Mouse (Mus musculus): ENCODE results near the gene Ccdc65. TPM values are rescaled to one million over a fixed set of nuclear protein-coding genes. Genes with fewer than 3 reads are reported as not detected.
A peak's percentile ranks its signal among the peaks of the same experiment; 100 is the strongest.

Gene Ccdc65
- polyA plus RNA-seq, 1 experiment, result 0.48 TPM

GRCm38 (mm10) chr15:98676940-98677728 lies 30.9 kb upstream of the Ccdc65 start, which contains the start of gene Rnd1:
TSS of gene Rnd1 (minus strand) at chr15:98677461.
- peak; percentile 90 for TF ChIP-seq MAX (IDR thresholded peaks at IDR 0.05)
- TF ChIP-seq CEBPB (IDR thresholded peaks at IDR 0.05; ENCODE audit: low read depth), result no peak
- Histone ChIP-seq H3K79me2 (ENCODE audit: control insufficient read depth, insufficient read depth) (no peaks in the 10 kb centered on the region), H3K4me3 (ENCODE audit: insufficient read depth, poor library complexity, severe bottlenecking) (peak within 1 kb of the TSS; percentile 37), H3ac (ENCODE audit: control insufficient read depth, insufficient read length, low read depth) (peak within 1 kb of the TSS; percentile 72), H3K79me3 (ENCODE audit: low read depth) (no peaks in the 10 kb centered on the region), H3K36me3 (ENCODE audit: control insufficient read depth, insufficient read depth) (no peaks in the 10 kb centered on the region), H3K27me3 (ENCODE audit: control insufficient read depth, insufficient read depth, insufficient read length) (no peaks in the 10 kb centered on the region)

GRCm38 (mm10) chr15:98677977-98678376 lies 30.0 kb upstream of the Ccdc65 start:
- TF ChIP-seq CEBPB (IDR thresholded peaks at IDR 0.05; ENCODE audit: low read depth), result no peak
- TF ChIP-seq MYOG (IDR thresholded peaks at IDR 0.05; ENCODE audit: control insufficient read depth, extremely low read depth, insufficient read length), result no peak
- no peak for TF ChIP-seq MAX (IDR thresholded peaks at IDR 0.05)
- TF ChIP-seq USF1 (IDR thresholded peaks at IDR 0.05; ENCODE audit: low read depth), result no peak
- H3K27me3 ChIP-seq (ENCODE audit: control insufficient read depth, insufficient read depth, insufficient read length), result no peaks in the 10 kb centered on the region

GRCm38 (mm10) chr15:98680660-98681059 lies 27.3 kb upstream of the Ccdc65 start:
- Histone ChIP-seq H3K4me3 (ENCODE audit: insufficient read depth, poor library complexity, severe bottlenecking) (no peak overlapping the region), H3K79me2 (ENCODE audit: control insufficient read depth, insufficient read depth) (no peaks in the 10 kb centered on the region), H3K36me3 (ENCODE audit: control insufficient read depth, insufficient read depth) (no peaks in the 10 kb centered on the region), H3K27me3 (ENCODE audit: control insufficient read depth, insufficient read depth, insufficient read length) (no peaks in the 10 kb centered on the region), H3ac (ENCODE audit: control insufficient read depth, insufficient read length, low read depth) (no peak overlapping the region), H3K79me3 (ENCODE audit: low read depth) (no peaks in the 10 kb centered on the region)
- no peak for TF ChIP-seq MYOD1 (IDR thresholded peaks at IDR 0.05; ENCODE audit: control insufficient read depth, insufficient read length, low read depth)

More at GRCm38 (mm10) chr15:98677977-98678376, 30.0 kb upstream of the Ccdc65 start:
- Histone ChIP-seq H3K4me3 (ENCODE audit: insufficient read depth, poor library complexity, severe bottlenecking) (no peak overlapping the region), H3ac (ENCODE audit: control insufficient read depth, insufficient read length, low read depth) (no peak overlapping the region), H3K79me2 (ENCODE audit: control insufficient read depth, insufficient read depth) (no peaks in the 10 kb centered on the region), H3K36me3 (ENCODE audit: control insufficient read depth, insufficient read depth) (no peaks in the 10 kb centered on the region), H3K79me3 (ENCODE audit: low read depth) (no peaks in the 10 kb centered on the region)

GRCm38 (mm10) chr15:98681633-98682032 lies 26.4 kb upstream of the Ccdc65 start:
- H3K27me3 ChIP-seq (ENCODE audit: control insufficient read depth, insufficient read depth, insufficient read length), result no peaks in the 10 kb centered on the region
- H3ac ChIP-seq (ENCODE audit: control insufficient read depth, insufficient read length, low read depth), result no peak overlapping the region
- no peak overlapping the region for H3K4me3 ChIP-seq (ENCODE audit: insufficient read depth, poor library complexity, severe bottlenecking)
- no peaks in the 10 kb centered on the region for H3K79me3 ChIP-seq (ENCODE audit: low read depth)
- no peaks in the 10 kb centered on the region for H3K79me2 ChIP-seq (ENCODE audit: control insufficient read depth, insufficient read depth)
- H3K36me3 ChIP-seq (ENCODE audit: control insufficient read depth, insufficient read depth), result no peaks in the 10 kb centered on the region
- TF ChIP-seq FOSL1 (IDR thresholded peaks at IDR 0.05; ENCODE audit: insufficient read depth, low read length, poor library complexity, severe bottlenecking), result no peak
- TF ChIP-seq USF1 (IDR thresholded peaks at IDR 0.05; ENCODE audit: low read depth), result no peak
- no peak for TF ChIP-seq MYOG (IDR thresholded peaks at IDR 0.05; ENCODE audit: control insufficient read depth, extremely low read depth, insufficient read length)
- no peak for TF ChIP-seq CEBPB (IDR thresholded peaks at IDR 0.05; ENCODE audit: low read depth)
- no peak for TF ChIP-seq MYOD1 (IDR thresholded peaks at IDR 0.05; ENCODE audit: control insufficient read depth, insufficient read length, low read depth)
- TF ChIP-seq MAX (IDR thresholded peaks at IDR 0.05), result no peak
- TF ChIP-seq CTCF (IDR thresholded peaks at IDR 0.05; ENCODE audit: control insufficient read depth, insufficient read depth, insufficient read length), result no peak

GRCm38 (mm10) chr15:98683177-98683576 lies 24.8 kb upstream of the Ccdc65 start:
- H3K79me2 ChIP-seq (ENCODE audit: control insufficient read depth, insufficient read depth), result no peaks in the 10 kb centered on the region
- no peaks in the 10 kb centered on the region for H3K36me3 ChIP-seq (ENCODE audit: control insufficient read depth, insufficient read depth)
- no peaks in the 10 kb centered on the region for H3K27me3 ChIP-seq (ENCODE audit: control insufficient read depth, insufficient read depth, insufficient read length)
- peak; percentile 39 for TF ChIP-seq CEBPB (IDR thresholded peaks at IDR 0.05; ENCODE audit: low read depth)
- TF ChIP-seq FOSL1 (IDR thresholded peaks at IDR 0.05; ENCODE audit: insufficient read depth, low read length, poor library complexity, severe bottlenecking), result no peak
- no peak overlapping the region for H3K4me3 ChIP-seq (ENCODE audit: insufficient read depth, poor library complexity, severe bottlenecking)
- no peaks in the 10 kb centered on the region for H3K79me3 ChIP-seq (ENCODE audit: low read depth)
- H3ac ChIP-seq (ENCODE audit: control insufficient read depth, insufficient read length, low read depth), result no peak overlapping the region

- Histone ChIP-seq H3K79me2 (ENCODE audit: control insufficient read depth, insufficient read depth) (no peaks in the 10 kb centered on the region), H3ac (ENCODE audit: control insufficient read depth, insufficient read length, low read depth) (no peak overlapping the region), H3K4me3 (ENCODE audit: insufficient read depth, poor library complexity, severe bottlenecking) (no peak overlapping the region), H3K79me3 (ENCODE audit: low read depth) (no peaks in the 10 kb centered on the region), H3K27me3 (ENCODE audit: control insufficient read depth, insufficient read depth, insufficient read length) (no peaks in the 10 kb centered on the region), H3K36me3 (ENCODE audit: control insufficient read depth, insufficient read depth) (no peaks in the 10 kb centered on the region)
- no peak for TF ChIP-seq MYOG (IDR thresholded peaks at IDR 0.05; ENCODE audit: control insufficient read depth, extremely low read depth, insufficient read length)
- TF ChIP-seq USF1 (IDR thresholded peaks at IDR 0.05; ENCODE audit: low read depth), result no peak
Measured at GRCm38 (mm10) chr15:98683746-98684145, 24.3 kb upstream of the Ccdc65 start.

All from C2C12 (cell line).